Comparison of ENCODE assay signal across 8 mouse cellular contexts in the genomic region with DNA sequence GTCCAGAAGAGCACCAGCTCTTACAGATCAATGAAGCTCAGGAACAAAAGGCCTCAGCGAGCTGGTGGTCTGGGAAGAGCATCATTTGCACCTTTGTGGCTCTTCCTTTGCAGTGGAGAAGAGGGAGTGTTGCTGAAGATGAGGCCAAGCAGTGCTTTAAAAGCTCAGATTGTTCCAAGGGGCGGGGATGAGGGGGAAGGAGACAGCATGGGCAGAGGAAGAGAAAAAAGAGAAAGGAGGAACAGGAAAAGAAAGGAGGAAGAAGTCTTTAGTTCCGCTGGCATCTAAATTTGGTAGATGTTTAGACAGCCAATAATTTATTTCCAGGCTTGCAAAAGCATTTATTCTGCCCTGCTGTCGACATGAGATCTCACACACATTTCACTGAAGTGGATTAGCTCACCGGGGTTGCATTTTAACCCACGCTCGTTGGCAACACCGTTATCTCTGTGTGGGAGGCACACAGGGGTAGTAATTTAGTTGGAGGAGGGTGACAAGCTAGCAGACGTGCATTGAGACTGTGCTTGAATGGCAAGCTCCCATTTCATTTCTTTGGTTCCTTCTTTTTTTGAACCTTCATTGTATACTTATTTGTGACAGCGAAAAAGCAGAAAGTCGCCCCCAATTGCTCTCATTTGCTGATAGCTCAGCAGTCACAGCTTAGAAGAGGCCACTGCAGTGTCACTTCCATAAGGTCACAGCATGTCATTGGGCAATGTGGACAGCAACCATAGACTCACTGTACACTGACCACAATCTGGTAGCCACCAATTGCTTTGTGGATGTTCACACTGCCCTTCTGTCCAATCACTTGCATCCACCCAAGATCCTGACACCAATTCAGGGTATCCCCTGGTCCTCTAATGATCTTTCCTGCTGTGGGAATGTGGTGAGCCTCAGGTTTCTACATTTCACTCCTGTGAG.
DNase-seq lines count a peak whose midpoint lies in the region; ATAC-seq and TF ChIP-seq lines count a peak whose summit lies in the region.
"Had no signal": no experiment of that assay in that cellular context is flagged by ENCODE, and none has a peak within 500 bp of the region (broad histone marks: within the 10 kb centered on the region; RNA-seq: fewer than 3 reads in every experiment).

No protein-coding gene starts in this region.

- no peak for TF ChIP-seq CTCF in left cerebral cortex, adult 2 months (IDR thresholded peaks at IDR 0.05)

- intact Hi-C loops in left cerebral cortex, adult 2 months (cut with DNase I): loop anchor here (2.0 to 10.0 kb wide), 5 partner anchors 96 to 448 kb away; no protein-coding TSS in a partner anchor

- H3K27ac ChIP-seq in heart, embryonic 14.5 days (replicated peaks in 1 of 2; ENCODE audit: control insufficient read depth in 1 of 2, insufficient read depth in 1 of 2, low read depth in 2 of 2, low read length in 2 of 2): peak overlapping the region; percentile 64 to 82
- peak overlapping the region; percentile 78 for H3K27ac ChIP-seq in left cerebral cortex, adult 2 months
- H3K27ac ChIP-seq: liver, embryonic 14.5 days had no signal

- peaks cover 11 to 14% of the 10 kb centered on the region in 2 experiments for H3K4me1 ChIP-seq in heart, embryonic 14.5 days (ENCODE audit: control insufficient read depth in 2 of 2, insufficient read depth in 2 of 2, low read length in 2 of 2)

- no peak overlapping the region; the same call in 1 of the 2 replicates for H3K9ac ChIP-seq in heart, embryonic 14.5 days (ENCODE audit: low read length)
- H3K9ac ChIP-seq: liver, embryonic 14.5 days had no signal

- H3K36me3 ChIP-seq in heart, embryonic 14.5 days (ENCODE audit: control insufficient read depth, insufficient read depth, low read length): no peaks in the 10 kb centered on the region

- WGBS in heart, embryonic 14.5 days: 31% methylated on average over 11 of the region's 11 CpGs

- H3K9me3 ChIP-seq in heart, embryonic 14.5 days (ENCODE audit: control insufficient read depth, low read length): no peaks in the 10 kb centered on the region

- no peak overlapping the region for H3K4me3 ChIP-seq in heart, embryonic 14.5 days (ENCODE audit: control insufficient read depth in 1 of 2, insufficient read depth in 1 of 2, low read depth in 1 of 2, low read length in 2 of 2)
- no peak overlapping the region for H3K4me3 ChIP-seq in left cerebral cortex, adult 2 months

- DNase-seq in ovary, postnatal 36 days (ENCODE audit: low spot score): peak; percentile 12
- DNase-seq in ovary, postnatal 14 days (ENCODE audit: low spot score): no peak
- DNase-seq in left cerebral cortex, adult 2 months (ENCODE audit: extremely low spot score in 1 of 2, low spot score in 2 of 2): peak; percentile 63 to 69
- DNase-seq in telencephalon, adult 2 months (ENCODE audit: low read depth, low spot score): peak; percentile 95
- DNase-seq in adrenal gland, adult 18-20 months (ENCODE audit: low spot score in 2 of 2): no peak
- no peak for DNase-seq in lung, postnatal 25 days (ENCODE audit: low spot score)

- no peaks in the 10 kb centered on the region for H3K27me3 ChIP-seq in heart, embryonic 14.5 days (ENCODE audit: control insufficient read depth, insufficient read depth, low read length)

- ATAC-seq in heart, embryonic 14.5 days (ENCODE audit: insufficient number of reproducible peaks, insufficient read depth, low FRiP score, low read depth): no peak

- peak overlapping the region; percentile 15; the same call in 1 of the 2 replicates for H3K4me2 ChIP-seq in heart, embryonic 14.5 days (ENCODE audit: low read length)

Comparison
In these comparisons a context has a peak if more than half of its experiments do, and no peak if none do; other contexts are left out.
1. DNase-seq: peak in ovary, postnatal 36 days (single experiment), left cerebral cortex, adult 2 months (2 of 2) and telencephalon, adult 2 months (single experiment); none in ovary, postnatal 14 days (single experiment), adrenal gland, adult 18-20 months (0 of 2) and lung, postnatal 25 days (single experiment).